Mouse (Mus musculus): ENCODE measurements around the gene Rbm20.

GRCm38 (mm10) chr19:53889555-53889954 lies 212.4 kb downstream of the Rbm20 start:
- no peak for TF ChIP-seq CTCF (IDR thresholded peaks at IDR 0.05; ENCODE audit: extremely low read depth, insufficient read depth, insufficient read length, insufficient replicate concordance)
- no peak for TF ChIP-seq POLR2A (IDR thresholded peaks at IDR 0.05; ENCODE audit: low read depth, low read length)
